Mouse (Mus musculus) myocyte (in vitro differentiated cells): ENCODE results near the gene Farp1.

Experiments
- CEBPB ChIP-seq: IDR thresholded peaks from 2 replicates; pipeline ENCODE4 v1.6.1; 2011; ENCODE audit warnings: mild to moderate bottlenecking, moderate library complexity; ENCODE audit not compliant: poor library complexity, insufficient read depth, severe bottlenecking
- E2F4 ChIP-seq: IDR thresholded peaks from one replicate; pipeline ENCODE4 v1.6.1; 2011; ENCODE audit warnings: mild to moderate bottlenecking, control low read depth, moderate library complexity; ENCODE audit not compliant: insufficient read depth
- MAX ChIP-seq: IDR thresholded peaks from one replicate; pipeline ENCODE4 v1.6.1; 2011; ENCODE audit warnings: low read depth, mild to moderate bottlenecking, control low read depth
- MYOD1 ChIP-seq, 3 experiments: IDR thresholded peaks; one replicate each; pipeline ENCODE4 v1.6.1; 2011; ENCODE audit warnings: control low read depth in 2 of 3, low read depth in 2 of 3, mild to moderate bottlenecking in 2 of 3, moderate library complexity in 1 of 3; ENCODE audit not compliant: insufficient read length in 2 of 3, control insufficient read depth in 1 of 3
- MYOG ChIP-seq, 3 experiments: IDR thresholded peaks; one replicate each; pipeline ENCODE4 v1.6.1; 2011; ENCODE audit warnings: control low read depth in 2 of 3, low read depth in 2 of 3, mild to moderate bottlenecking in 2 of 3; ENCODE audit not compliant: insufficient read length in 2 of 3, control insufficient read depth in 1 of 3, insufficient read depth in 1 of 3
- POLR2A ChIP-seq: IDR thresholded peaks from one replicate; pipeline ENCODE4 v1.6.1; 2011; ENCODE audit warnings: low read depth, mild to moderate bottlenecking, control low read depth, moderate library complexity; ENCODE audit not compliant: insufficient read length
- POLR2AphosphoS2 ChIP-seq: IDR thresholded peaks from one replicate; pipeline ENCODE4 v1.6.1; 2011; ENCODE audit warnings: low read depth, control low read depth; ENCODE audit not compliant: insufficient read length
- TCF12 ChIP-seq: IDR thresholded peaks from one replicate; pipeline ENCODE4 v1.6.1; 2011; ENCODE audit warnings: mild to moderate bottlenecking, control low read depth; ENCODE audit not compliant: poor library complexity, insufficient read depth, severe bottlenecking
- USF1 ChIP-seq: IDR thresholded peaks from one replicate; pipeline ENCODE4 v1.6.1; 2011; ENCODE audit warnings: low read depth, mild to moderate bottlenecking, control low read depth, moderate library complexity

DNA sequence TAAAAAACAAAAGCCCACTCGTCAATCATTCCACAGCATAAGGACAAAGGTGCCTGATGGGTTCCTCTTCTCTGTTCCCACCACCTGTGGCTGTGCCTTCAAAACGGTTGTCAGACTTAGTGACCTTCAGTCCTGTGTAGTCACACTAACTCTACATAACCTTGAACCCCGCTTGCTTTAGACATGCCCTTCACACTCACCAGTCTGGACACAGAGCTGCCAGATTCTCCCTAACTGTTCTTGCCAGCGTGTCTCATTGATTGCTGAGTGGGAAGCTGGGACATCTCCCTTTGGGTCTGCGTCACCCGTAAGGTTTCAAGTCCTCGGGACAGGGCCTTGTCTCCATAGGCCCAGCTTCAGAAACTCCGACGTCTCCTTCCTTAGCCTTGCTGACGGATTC is 217.5 kb downstream of the Farp1 start:
- TF ChIP-seq MAX (no peak), POLR2A (no peak), E2F4 (no peak), MYOG (IDR thresholded peaks at IDR 0.05; ENCODE audit: control insufficient read depth in 1 of 3, insufficient read depth in 1 of 3, insufficient read length in 2 of 3, low read depth in 2 of 3) (no peak), USF1 (no peak), MYOD1 (IDR thresholded peaks at IDR 0.05; ENCODE audit: control insufficient read depth in 1 of 3, insufficient read length in 2 of 3, low read depth in 2 of 3) (no peak), TCF12 (no peak), CEBPB (no peak), POLR2AphosphoS2 (no peak)
